Mouse (Mus musculus) heart, embryonic 14.5 days (tissue): ENCODE measurements at regions not wholly inside any gene's neighbourhood (a gene's known extent, or its start where the extent isn't known, plus 50 kb on each side); places are given as distances from the start of the nearest gene placed in this dataset.

Source experiments
- ATAC-seq: fragments of 200-750 bp; cut with Nextera tagmentation; 2 replicates; pipeline ENCODE4 v1.8.0; 2017; ENCODE audit warnings: low read depth, moderate TSS enrichment; ENCODE audit not compliant: insufficient number of reproducible peaks, insufficient read depth, low FRiP score
- H3K27ac ChIP-seq, 2 experiments: fragments of 200-500 bp in 1 of 2; fragments of 300-500 bp in 1 of 2; sonication (generic) in 1 of 2; replicated peaks in 1 of 2; 2 replicates each; pipeline ENCODE4 v1.5.1; 2012 to 2014; ENCODE audit warnings: low read depth in 2 of 2, low read length in 2 of 2, control low read depth in 1 of 2, mild to moderate bottlenecking in 1 of 2, mixed read lengths in 1 of 2; ENCODE audit not compliant: control insufficient read depth in 1 of 2, insufficient read depth in 1 of 2
- H3K27me3 ChIP-seq: fragments of 300-500 bp; sonication (generic); 2 replicates; pipeline ENCODE4 v1.6.1; 2014; ENCODE audit warnings: mild to moderate bottlenecking, low read length, control low read depth; ENCODE audit not compliant: control insufficient read depth, insufficient read depth
- H3K36me3 ChIP-seq: fragments of 300-500 bp; sonication (generic); 2 replicates; pipeline ENCODE4 v1.6.1; 2014; ENCODE audit warnings: mild to moderate bottlenecking, control low read depth, low read length, mixed read lengths; ENCODE audit not compliant: control insufficient read depth, insufficient read depth
- H3K4me1 ChIP-seq, 2 experiments: fragments of 200-500 bp in 1 of 2; fragments of 300-500 bp in 1 of 2; sonication (generic) in 1 of 2; 2 replicates each; pipeline ENCODE4 v1.6.1; 2012 to 2014; ENCODE audit warnings: low read length in 2 of 2, control low read depth in 1 of 2, mixed read lengths in 1 of 2; ENCODE audit not compliant: control insufficient read depth in 2 of 2, insufficient read depth in 2 of 2
- H3K4me2 ChIP-seq: fragments of 300-500 bp; sonication (generic); 2 replicates; pipeline ENCODE4 v1.6.1; 2014; ENCODE audit warnings: mild to moderate bottlenecking, low read length
- H3K4me3 ChIP-seq, 2 experiments: fragments of 200-500 bp in 1 of 2; fragments of 300-500 bp in 1 of 2; sonication (generic) in 1 of 2; 2 replicates each; pipeline ENCODE4 v1.5.1; 2012 to 2014; ENCODE audit warnings: low read length in 2 of 2, mild to moderate bottlenecking in 2 of 2, control low read depth in 1 of 2, low read depth in 1 of 2, moderate library complexity in 1 of 2; ENCODE audit not compliant: control insufficient read depth in 1 of 2, insufficient read depth in 1 of 2
- H3K9ac ChIP-seq: fragments of 300-500 bp; sonication (generic); 2 replicates; pipeline ENCODE4 v1.6.1; 2014; ENCODE audit warnings: mild to moderate bottlenecking, low read length
- H3K9me3 ChIP-seq: fragments of 300-500 bp; sonication (generic); 2 replicates; pipeline ENCODE4 v1.6.1; 2016; ENCODE audit warnings: low read length, control low read depth; ENCODE audit not compliant: control insufficient read depth
- WGBS: fragments of 180-500 bp; shearing (Covaris S2); extraction: QIAGEN DNeasy Blood & Tissue Kit; methylation state at CpG from one replicate; pipeline ENCODE4 v1.1.7; 2014; 5-methylcytosine and 5-hydroxymethylcytosine counted together

- no peaks in the 10 kb centered on the region for H3K36me3 ChIP-seq
- H3K9ac ChIP-seq = no peak overlapping the region
- H3K27ac ChIP-seq = no peak overlapping the region
- H3K9me3 ChIP-seq = no peaks in the 10 kb centered on the region
- H3K4me1 ChIP-seq = no peaks in the 10 kb centered on the region
- ATAC-seq = no peak
- no peak overlapping the region for H3K4me3 ChIP-seq
- no peak overlapping the region for H3K4me2 ChIP-seq
- WGBS = 42% methylated on average over 2 of the region's 2 CpGs
- no peaks in the 10 kb centered on the region for H3K27me3 ChIP-seq
These were observed 171.8 kb downstream of the Fbxo8 start for GRCm38 (mm10) chr8:56722473-56723236.

GRCm38 (mm10) chr8:56724607-56725006 is 173.7 kb downstream of the Fbxo8 start:
- 50% methylated on average over 2 of the region's 2 CpGs for WGBS
- Histone ChIP-seq H3K4me1 (no peaks in the 10 kb centered on the region), H3K9ac (no peak overlapping the region), H3K27ac (no peak overlapping the region), H3K4me3 (no peak overlapping the region), H3K36me3 (no peaks in the 10 kb centered on the region), H3K27me3 (no peaks in the 10 kb centered on the region), H3K9me3 (no peaks in the 10 kb centered on the region), H3K4me2 (no peak overlapping the region)
- no peak for ATAC-seq

GRCm38 (mm10) chr8:56733318-56733717 is 182.4 kb downstream of the Fbxo8 start:
- Histone ChIP-seq H3K27me3 (no peaks in the 10 kb centered on the region), H3K9ac (no peak overlapping the region), H3K9me3 (no peaks in the 10 kb centered on the region), H3K4me1 (no peaks in the 10 kb centered on the region), H3K36me3 (no peaks in the 10 kb centered on the region), H3K4me2 (no peak overlapping the region), H3K27ac (no peak overlapping the region), H3K4me3 (no peak overlapping the region)
- WGBS = 67% methylated on average over 6 of the region's 6 CpGs
- no peak for ATAC-seq

GRCm38 (mm10) chr8:56735021-56735420 is 184.1 kb downstream of the Fbxo8 start:
- H3K9me3 ChIP-seq = no peaks in the 10 kb centered on the region
- H3K27me3 ChIP-seq = no peaks in the 10 kb centered on the region
- ATAC-seq = no peak
- H3K27ac ChIP-seq = no peak overlapping the region
- no peaks in the 10 kb centered on the region for H3K4me1 ChIP-seq
- no peak overlapping the region for H3K9ac ChIP-seq
- no peak overlapping the region for H3K4me2 ChIP-seq
- WGBS = 77% methylated on average over 2 of the region's 2 CpGs
- H3K4me3 ChIP-seq = no peak overlapping the region
- no peaks in the 10 kb centered on the region for H3K36me3 ChIP-seq

GRCm38 (mm10) chr8:56767034-56767433 is 216.1 kb downstream of the Fbxo8 start:
- ATAC-seq = no peak
- 72% methylated on average over 5 of the region's 5 CpGs for WGBS

GRCm38 (mm10) chr8:56784441-56784840 is 233.6 kb downstream of the Fbxo8 start:
- ATAC-seq = no peak
- no peak overlapping the region for H3K9ac ChIP-seq
- H3K36me3 ChIP-seq = no peaks in the 10 kb centered on the region
- 73% methylated on average over 2 of the region's 2 CpGs for WGBS
- H3K4me2 ChIP-seq = no peak overlapping the region
- no peak overlapping the region for H3K27ac ChIP-seq
- H3K4me3 ChIP-seq = no peak overlapping the region
- H3K27me3 ChIP-seq = no peaks in the 10 kb centered on the region
- H3K9me3 ChIP-seq = no peaks in the 10 kb centered on the region
- peaks cover 0 to 6% of the 10 kb centered on the region in 2 experiments; a peak in 1 of 4 replicates for H3K4me1 ChIP-seq

More at GRCm38 (mm10) chr8:56767034-56767433, 216.1 kb downstream of the Fbxo8 start:
- Histone ChIP-seq H3K4me1 (no peaks in the 10 kb centered on the region), H3K9me3 (no peaks in the 10 kb centered on the region), H3K4me2 (no peak overlapping the region), H3K4me3 (no peak overlapping the region), H3K9ac (no peak overlapping the region), H3K36me3 (no peaks in the 10 kb centered on the region), H3K27ac (no peak overlapping the region), H3K27me3 (no peaks in the 10 kb centered on the region)

GRCm38 (mm10) chr8:56789549-56790270 is 238.8 kb downstream of the Fbxo8 start:
- no peaks in the 10 kb centered on the region for H3K9me3 ChIP-seq
- no peaks in the 10 kb centered on the region for H3K27me3 ChIP-seq
- H3K4me2 ChIP-seq = no peak overlapping the region
- H3K9ac ChIP-seq = no peak overlapping the region
- H3K4me3 ChIP-seq = no peak overlapping the region
- H3K4me1 ChIP-seq = peaks cover 0 to 6% of the 10 kb centered on the region in 2 experiments; a peak in 1 of 4 replicates
- ATAC-seq = no peak
- 65% methylated on average over 2 of the region's 2 CpGs for WGBS
- no peaks in the 10 kb centered on the region for H3K36me3 ChIP-seq
- no peak overlapping the region for H3K27ac ChIP-seq
